Mouse (Mus musculus) liver (tissue): ENCODE data around the gene Txndc16.

ENCODE experiments used
- DNase-seq: peaks from one replicate; pipeline ENCODE4 v3.0.0-alpha.2; 2020; ENCODE audit warnings: mixed read lengths

Txndc16 gene

DNA sequence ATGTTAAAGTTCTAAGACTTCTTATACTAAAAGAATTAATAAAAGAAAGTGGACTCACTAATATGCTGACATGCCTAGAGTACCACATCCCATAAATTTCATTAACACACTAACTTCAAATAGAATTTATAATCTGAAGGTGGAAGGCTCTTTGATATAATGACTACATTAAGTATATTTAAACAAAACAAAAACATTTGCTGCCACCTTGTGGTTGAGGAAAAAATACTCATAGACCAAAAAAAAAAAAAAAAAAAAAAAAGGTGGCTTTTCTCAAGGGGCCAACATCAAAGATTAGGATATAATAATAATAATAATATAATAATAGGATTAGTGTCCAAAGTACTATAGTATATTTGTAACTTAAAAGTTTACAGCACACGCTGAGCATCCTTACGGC lies 66.9 kb downstream of the Txndc16 start:
- DNase-seq: no peak

DNA sequence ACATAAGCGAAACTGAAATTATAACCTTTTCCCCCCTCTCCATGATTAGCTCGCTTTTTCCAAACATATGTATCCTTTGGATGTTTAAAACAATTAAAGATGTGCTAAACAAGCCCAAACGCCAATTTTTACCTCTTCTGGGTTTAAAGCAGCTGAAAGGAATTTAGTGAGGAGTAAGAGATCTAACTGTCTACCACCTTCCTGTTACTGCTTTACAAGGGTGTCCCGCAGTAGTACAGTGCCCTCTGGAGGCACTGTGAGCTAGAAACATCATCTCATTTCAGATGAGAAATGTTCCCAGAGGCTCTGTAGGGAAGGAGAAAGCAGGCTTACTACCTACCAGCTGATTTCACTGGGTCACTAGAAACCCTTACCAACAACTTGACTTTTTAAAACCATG lies 77.6 kb downstream of the Txndc16 start:
- peak; percentile 22 for DNase-seq

DNA sequence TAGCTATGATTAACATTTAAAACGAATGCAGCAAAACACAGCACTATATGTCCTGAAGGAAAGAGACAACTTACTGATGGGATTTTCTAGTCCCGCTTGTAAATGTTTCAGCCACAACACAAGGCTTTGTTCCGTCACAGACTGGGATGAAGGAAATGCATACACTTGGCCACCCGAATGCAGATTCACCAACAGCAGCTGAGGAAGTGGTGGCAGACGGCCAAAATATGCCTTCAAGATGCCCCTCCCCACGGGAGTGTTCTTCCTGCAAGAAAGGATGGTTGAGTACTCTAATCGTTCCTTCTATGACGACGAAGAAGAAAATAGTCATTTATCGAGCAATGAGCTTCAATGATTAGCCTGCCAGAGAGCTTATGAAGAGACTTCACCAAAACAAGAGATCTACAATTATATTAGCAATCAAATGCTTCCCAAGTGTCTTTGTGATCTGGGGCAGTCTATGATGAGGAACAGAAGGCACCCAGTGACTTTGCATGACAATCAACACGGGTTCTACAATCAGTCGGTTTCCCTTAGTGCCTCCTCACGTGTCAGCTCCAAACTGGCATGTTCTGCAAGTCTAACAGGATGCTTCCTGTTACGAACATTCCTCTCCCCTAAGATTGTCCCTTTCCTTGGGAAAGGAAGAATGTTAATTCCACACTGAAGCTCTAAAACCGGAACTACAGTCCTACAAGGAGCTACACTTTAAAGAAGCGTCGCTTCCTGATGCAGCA lies 79.6 kb downstream of the Txndc16 start:
- no peak for DNase-seq

DNA sequence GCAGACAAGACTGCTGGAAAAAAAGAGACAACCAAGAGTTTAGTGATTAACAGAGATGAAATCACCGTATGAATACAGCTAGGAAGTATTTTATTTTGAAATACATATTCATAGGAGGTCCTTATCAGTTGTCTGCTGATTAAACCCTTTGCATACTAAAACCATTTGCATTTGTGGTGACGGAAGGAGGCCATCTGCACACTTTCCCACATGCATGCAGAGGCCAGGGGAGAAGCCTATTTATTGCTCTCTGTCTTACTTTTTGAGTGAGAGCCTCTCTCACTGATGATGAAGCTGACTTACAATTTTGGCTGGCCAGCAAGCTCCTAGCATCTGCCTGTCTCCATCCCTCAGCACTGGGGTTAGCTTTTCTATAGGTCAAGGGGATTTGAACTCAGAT lies 84.2 kb downstream of the Txndc16 start:
- no peak for DNase-seq

DNA sequence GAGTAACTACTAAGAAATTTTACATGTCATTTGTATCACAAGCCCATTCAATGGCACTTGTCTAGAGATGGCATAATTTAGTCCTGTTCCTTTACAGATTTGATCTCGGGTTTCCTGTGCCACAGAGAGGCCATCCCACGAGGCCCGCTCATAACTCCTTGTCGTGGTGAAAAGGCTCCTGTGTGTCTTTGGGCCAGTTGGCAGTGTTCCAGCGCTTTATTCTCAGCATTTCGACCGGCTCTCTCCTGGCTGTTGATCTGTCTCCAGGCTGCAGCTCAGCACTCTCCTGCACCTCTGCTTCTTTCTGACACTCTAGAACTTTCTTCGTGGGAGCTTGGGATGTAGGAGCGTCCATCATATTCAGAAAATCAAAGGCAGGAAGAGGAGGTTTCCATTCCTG lies 84.6 kb downstream of the Txndc16 start:
- no peak for DNase-seq

GRCm38 (mm10) chr14:45118359-45118758 lies 101.8 kb downstream of the Txndc16 start:
- no peak for DNase-seq

DNA sequence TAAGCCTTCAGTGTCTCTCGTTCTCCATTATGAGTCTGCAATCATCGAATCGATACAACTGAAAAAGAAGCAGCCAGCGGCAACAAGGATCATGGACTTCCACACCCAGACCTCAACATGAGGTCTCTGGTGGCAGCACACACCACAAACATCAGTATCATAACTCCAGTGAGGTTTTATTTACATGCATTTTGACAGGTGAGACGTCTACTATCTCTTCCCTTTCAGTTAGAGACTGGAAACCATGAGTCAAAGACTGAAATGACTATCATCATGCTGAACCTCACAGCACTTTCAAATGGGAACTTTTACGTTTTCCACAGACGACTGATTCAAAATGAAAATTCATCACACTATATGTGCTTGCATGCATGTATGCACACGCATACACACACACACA lies 117.9 kb downstream of the Txndc16 start:
- no peak for DNase-seq

- DNase-seq: no peak
Measured at GRCm38 (mm10) chr14:45092327-45092726, 127.8 kb downstream of the Txndc16 start.

- DNase-seq: no peak
Measured at GRCm38 (mm10) chr14:45090011-45090410, 130.1 kb downstream of the Txndc16 start.

DNA sequence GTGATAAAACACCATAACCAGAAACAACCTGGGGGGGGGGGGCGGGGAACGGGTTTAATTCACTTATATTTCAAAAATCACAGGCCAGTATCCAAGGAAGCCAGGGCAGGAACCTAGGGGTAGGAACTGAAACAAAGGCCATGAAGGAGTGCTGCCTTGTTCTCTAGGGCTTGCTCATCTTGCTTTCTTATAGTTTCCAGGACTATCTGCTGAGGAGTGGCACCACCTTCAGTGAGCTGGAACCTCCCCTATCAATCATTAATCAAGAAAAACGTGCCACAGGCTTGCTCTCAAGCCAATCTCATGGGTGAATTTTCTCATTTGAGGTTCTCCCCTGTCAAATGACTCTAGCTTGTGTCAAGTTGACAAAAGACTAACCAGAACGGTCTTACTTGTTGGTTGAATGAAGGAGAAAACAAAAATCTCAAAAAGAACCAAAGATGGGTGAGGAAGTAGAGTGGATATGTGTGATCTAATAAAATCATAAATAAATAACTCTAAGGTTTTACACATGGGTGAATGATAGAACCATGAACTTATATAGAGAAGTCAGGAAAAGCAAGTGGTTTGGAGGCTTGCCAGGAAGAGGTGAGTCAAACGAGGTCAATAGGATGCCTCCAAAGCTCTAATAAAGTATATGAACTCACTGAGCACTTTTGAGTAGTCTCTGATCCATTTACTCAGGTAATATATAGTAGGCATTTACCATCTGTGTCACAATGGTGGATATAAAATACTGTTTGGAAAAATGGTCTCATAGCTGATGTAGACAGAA lies 134.3 kb downstream of the Txndc16 start:
- DNase-seq: no peak

GRCm38 (mm10) chr14:45084656-45085280 lies 135.4 kb downstream of the Txndc16 start:
- DNase-seq: no peak

DNA sequence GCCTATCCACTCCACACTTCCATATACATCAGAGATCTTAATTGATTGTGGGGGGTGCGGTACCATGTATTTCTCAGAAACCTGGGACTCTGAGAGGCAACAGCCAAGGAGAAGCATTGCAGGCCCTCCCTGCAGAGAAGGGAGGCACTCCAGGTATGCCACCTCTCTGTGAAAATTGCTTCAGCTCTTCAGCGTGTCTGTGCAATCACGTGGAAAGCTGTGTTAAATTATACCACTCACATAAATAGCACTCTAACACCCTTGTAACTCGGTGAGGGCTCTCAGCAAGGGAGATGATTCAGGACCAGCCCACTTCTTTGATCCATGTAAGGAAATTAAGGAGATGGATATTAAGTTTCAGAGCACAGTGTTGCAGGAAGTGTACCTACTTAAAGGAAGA lies 136.6 kb downstream of the Txndc16 start:
- DNase-seq: no peak
